Mouse (Mus musculus): ENCODE measurements at regions not wholly inside any gene's neighbourhood (a gene's known extent, or its start where the extent isn't known, plus 50 kb on each side); places are given as distances from the start of the nearest gene placed in this dataset.

DNA sequence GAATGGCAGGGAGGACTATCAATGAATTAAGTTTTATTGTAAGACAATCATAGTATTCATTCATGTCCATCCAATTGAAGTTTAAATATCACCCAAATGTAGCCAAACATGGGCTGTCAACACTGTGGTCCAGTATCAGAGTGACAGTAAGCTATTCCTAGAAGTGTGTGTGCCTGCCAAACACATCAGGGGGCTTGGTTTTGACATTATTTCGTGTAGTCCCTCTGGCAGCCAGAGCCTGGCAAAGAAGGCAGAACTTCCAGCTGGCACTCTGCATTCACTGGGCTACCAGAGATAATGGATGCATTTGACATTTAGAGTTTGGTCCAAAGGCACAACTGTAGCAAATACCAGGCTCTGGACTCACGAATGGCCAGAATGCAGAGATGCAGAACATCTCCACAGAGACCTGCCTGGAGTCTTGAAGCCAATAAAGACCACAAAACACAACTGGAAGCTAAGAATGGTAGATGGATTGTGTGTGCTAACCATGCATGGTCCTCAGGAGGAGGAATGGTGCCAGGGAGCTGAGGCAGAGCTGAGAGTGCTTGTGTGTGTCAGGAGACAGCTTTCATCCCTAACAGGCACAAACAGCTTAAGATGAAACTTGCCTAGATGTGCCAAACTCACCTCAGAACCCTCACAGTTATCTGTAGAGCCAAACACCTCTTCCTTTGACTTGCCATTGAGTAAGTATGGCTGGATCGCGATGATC lies 210.9 kb downstream of the Lrig3 start:
- peak; percentile 75 for DNase-seq (ENCODE audit: inconsistent ontology term)

- no peak for DNase-seq (ENCODE audit: inconsistent ontology term)
Observed at GRCm38 (mm10) chr10:126182386-126182785, 216.4 kb downstream of the Lrig3 start.

- no peak for DNase-seq (ENCODE audit: inconsistent ontology term)
Observed at GRCm38 (mm10) chr10:126183961-126184360, 218.0 kb downstream of the Lrig3 start.

DNA sequence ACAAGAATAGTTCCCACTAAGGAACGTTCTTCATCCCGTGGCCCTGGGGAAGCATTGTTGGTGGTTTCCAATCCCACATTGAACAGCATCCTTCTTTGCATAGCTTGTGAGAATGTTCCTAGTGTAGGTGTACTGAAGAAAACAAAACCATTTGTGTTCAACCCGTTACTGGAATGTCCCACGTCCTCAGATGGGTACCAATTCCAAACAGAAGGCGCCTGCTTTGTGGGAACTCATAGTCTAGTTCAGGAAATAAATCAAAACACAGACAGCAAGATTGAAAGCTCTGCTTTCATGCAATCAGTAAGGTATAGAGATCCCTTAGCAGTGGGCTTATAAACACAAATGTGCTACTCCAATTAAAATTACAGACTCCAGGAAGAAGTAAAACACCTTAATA lies 219.4 kb downstream of the Lrig3 start:
- DNase-seq (ENCODE audit: inconsistent ontology term) = no peak

DNA sequence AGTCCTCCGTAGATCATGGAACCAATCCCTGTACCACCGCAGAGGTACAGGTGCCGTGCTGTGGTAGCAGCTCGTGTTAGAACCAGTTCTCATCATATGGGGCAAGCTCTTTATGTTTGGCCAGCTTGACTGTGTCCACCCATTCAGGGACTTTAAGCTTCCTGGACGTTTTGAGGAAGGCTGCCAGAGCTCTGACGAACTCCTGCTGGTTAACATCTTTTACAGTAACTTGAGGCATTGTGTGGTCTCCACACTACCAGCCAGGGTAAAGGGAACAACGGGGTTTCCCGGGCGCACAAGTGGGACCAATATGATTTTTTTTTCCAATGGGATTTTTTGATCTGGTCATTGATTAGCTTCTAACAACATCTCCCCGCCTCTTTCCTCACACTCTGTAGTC lies 220.1 kb downstream of the Lrig3 start:
- DNase-seq (ENCODE audit: inconsistent ontology term) = no peak

GRCm38 (mm10) chr10:126189001-126189400 lies 223.0 kb downstream of the Lrig3 start:
- DNase-seq (ENCODE audit: inconsistent ontology term) = no peak

Data from Muller cell, postnatal 12 days (primary cell).